Mouse (Mus musculus) erythroblast, embryonic 14.5 days (primary cell): ENCODE results near the gene Eral1. TPM values are rescaled to one million over a fixed set of nuclear protein-coding genes. Genes with fewer than 3 reads are reported as not detected.

Experiments used
- H3K27me3 ChIP-seq: 2 replicates; pipeline ENCODE4 v1.6.1; 2012; ENCODE audit warnings: inconsistent platforms; ENCODE audit not compliant: control insufficient read depth
- H3K36me3 ChIP-seq: 2 replicates; pipeline ENCODE4 v1.6.1; 2012; ENCODE audit warnings: mild to moderate bottlenecking, inconsistent platforms; ENCODE audit not compliant: control insufficient read depth
- H3K4me1 ChIP-seq: 2 replicates; pipeline ENCODE4 v1.6.1; 2012; ENCODE audit warnings: inconsistent platforms; ENCODE audit not compliant: control insufficient read depth
- H3K4me3 ChIP-seq: replicated peaks from 2 replicates; pipeline ENCODE3; 2012; ENCODE audit warnings: moderate library complexity, mild to moderate bottlenecking, inconsistent platforms
- H3K9me3 ChIP-seq: 2 replicates; pipeline ENCODE4 v1.6.1; 2012; ENCODE audit warnings: low read length, inconsistent platforms, mixed read lengths; ENCODE audit not compliant: control insufficient read depth
- GATA1 ChIP-seq: IDR thresholded peaks from 2 replicates; pipeline ENCODE4 v1.6.1; 2012; ENCODE audit warnings: low read length, inconsistent platforms, mixed read lengths
- TAL1 ChIP-seq: IDR thresholded peaks from 3 replicates; pipeline ENCODE4 v1.6.1; 2012; ENCODE audit warnings: low read length, inconsistent platforms, mixed read lengths
- polyA plus RNA-seq: library from polyadenylated mRNA; stranded (reverse); fragments of >175 nt; gene quantifications from 2 replicates; pipeline ENCODE4 v1.2.3, GENCODE M21; 2012

The Eral1 gene
- polyA plus RNA-seq, result 0.14 and 0.29 TPM in 2 replicates

DNA sequence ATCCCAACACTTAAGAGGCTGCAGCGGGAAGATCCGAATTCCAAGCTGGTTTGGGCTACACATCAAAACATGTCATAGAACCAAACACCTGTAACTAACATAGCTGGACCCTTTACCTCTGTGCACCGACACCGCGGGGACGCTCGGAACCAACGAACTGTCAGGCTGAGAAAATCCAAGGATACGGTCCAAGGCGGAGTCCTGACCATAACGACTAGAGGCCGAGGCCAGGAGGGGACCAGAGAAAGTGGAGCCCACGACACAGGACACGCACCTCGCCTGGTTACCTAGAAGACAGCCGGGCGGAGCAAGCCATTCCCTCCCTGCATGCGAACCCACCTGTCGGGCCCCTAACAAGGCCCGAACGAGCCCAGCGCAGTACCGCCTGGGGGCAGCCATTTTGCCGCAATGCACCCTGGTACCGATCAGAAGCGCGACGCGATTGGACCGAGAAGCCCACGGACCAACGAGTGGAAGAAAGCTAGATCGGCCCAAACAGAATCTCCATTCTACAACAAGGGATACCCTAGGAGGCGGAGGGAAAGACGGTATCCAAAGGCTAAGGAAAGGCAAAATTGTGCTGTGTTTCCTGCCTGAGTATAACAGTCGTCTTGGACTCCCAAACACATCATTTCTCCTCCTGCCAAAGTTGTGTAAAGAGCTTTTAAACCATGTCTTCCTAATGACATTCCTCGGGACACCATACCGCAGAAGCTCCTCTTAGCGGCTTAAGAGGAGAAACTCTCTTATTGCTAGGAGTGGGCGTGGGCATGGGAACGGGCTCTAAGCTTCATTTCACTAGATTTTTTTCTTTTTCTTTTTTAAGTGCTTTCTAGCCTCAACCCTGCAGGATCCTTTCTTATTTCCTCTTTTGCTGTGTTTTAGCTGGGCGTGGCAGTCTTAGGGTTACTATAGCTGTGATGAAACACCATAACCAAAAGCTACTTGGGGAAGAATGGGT lies at the start of gene Eral1:
Gene Eral1 (minus strand): TSS at position 423 of the 961 bp plus-strand sequence.
- H3K9me3 ChIP-seq, result no peaks in the 10 kb centered on the region
- H3K27me3 ChIP-seq, result no peaks in the 10 kb centered on the region
- TF ChIP-seq GATA1 (no peak), TAL1 (no peak)
- H3K36me3 ChIP-seq, result peaks cover 35% of the 10 kb centered on the region
- peaks cover 57% of the 10 kb centered on the region for H3K4me1 ChIP-seq
- H3K4me3 ChIP-seq, result peak within 1 kb of the TSS; percentile 78

DNA sequence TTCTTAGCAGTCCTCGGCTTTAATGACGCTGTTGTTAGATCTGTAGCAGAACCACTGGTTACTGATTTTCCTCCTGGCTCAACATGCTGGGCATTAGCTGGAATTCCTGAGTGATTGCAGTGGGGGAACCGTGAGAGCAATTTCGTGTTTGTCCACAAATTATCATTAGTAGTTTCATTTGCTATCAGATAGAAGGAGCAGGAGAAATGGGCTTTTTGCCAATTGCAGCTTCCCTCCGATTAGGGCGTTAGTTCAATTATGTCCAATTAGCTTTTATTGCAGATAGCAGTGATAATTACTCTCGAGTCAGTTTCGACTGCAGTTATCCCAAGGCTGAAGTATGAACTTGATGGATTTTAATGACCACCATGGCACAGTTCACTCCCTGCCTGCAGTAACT lies 49.3 kb upstream of the Eral1 start:
- no peak for TF ChIP-seq TAL1
- TF ChIP-seq GATA1, result no peak
- Histone ChIP-seq H3K9me3 (no peaks in the 10 kb centered on the region), H3K36me3 (0 out of 2 replicates have a peak, but pooled peaks cover 2% of the 10 kb centered on the region), H3K4me1 (peaks cover 62% of the 10 kb centered on the region), H3K27me3 (no peaks in the 10 kb centered on the region), H3K4me3 (no peak overlapping the region)

DNA sequence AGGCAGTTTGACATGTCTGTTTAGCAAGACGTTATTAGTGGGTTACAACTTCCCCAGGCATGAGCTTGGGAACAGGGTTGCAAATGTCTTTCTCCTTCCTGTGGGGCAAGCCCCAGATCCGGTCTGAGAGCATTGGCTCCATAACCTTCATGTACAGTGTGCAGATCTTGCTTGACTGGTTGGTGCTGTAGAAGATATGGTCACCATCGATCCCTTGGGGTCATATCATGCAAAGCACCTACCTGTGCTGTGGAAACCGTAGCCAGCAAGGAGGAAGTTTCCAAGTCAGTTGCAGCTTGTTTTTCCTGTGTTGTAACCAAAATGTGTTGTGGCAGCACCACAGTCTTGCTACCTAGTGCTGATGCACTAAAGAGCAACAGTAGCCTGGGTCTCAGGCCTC lies 46.6 kb upstream of the Eral1 start:
- Histone ChIP-seq H3K9me3 (no peaks in the 10 kb centered on the region), H3K4me1 (peaks cover 54% of the 10 kb centered on the region), H3K36me3 (0 out of 2 replicates have a peak, but pooled peaks cover 2% of the 10 kb centered on the region), H3K4me3 (no peak overlapping the region), H3K27me3 (no peaks in the 10 kb centered on the region)
- TF ChIP-seq GATA1 (no peak), TAL1 (no peak)

DNA sequence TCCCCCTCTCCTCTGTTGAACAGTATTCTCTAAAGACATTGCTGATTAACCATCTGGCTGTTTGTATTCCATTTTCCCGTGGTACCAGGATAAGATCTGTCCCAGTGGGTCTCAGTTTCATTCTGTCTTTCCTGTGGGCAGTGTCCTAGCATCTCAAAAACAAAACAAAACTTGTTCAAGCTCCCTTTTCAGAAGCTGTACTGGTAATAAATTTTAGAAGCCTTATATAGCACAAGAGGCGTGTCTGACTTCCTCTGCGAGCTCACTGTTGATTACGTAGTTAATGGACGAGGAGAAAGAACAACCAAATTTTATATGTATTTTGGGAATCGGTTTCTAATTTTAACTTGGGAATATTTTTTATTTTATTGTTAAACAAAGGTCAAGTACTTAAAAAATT lies 45.5 kb upstream of the Eral1 start:
- H3K36me3 ChIP-seq, result 0 out of 2 replicates have a peak, but pooled peaks cover 2% of the 10 kb centered on the region
- TF ChIP-seq TAL1 (no peak), GATA1 (no peak)
- H3K4me1 ChIP-seq, result peaks cover 52% of the 10 kb centered on the region
- no peaks in the 10 kb centered on the region for H3K27me3 ChIP-seq
- peak overlapping the region; percentile 40 for H3K4me3 ChIP-seq
- no peaks in the 10 kb centered on the region for H3K9me3 ChIP-seq

DNA sequence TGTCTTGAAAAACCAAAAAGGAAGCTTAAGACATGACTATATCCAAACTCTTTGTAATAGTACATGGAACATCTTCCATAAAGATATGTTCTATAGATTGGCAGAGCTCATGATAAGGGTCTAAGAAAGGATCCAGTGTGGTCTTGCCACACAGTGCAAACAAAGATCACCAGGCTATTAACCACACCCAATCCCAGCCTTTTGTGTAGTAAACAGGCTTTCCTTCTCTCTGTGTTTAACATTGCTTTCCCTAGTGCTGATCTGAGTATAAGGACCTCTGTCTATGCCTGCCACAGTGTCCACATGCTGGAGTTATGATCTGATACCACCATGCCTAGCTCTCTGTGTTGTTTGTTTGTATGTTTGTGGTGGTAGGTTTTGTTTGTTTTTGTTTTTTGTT lies 43.6 kb upstream of the Eral1 start:
- no peak overlapping the region for H3K4me3 ChIP-seq
- peaks cover 2% of the 10 kb centered on the region; the same call in 1 of the 2 replicates for H3K36me3 ChIP-seq
- H3K9me3 ChIP-seq, result no peaks in the 10 kb centered on the region
- peaks cover 60% of the 10 kb centered on the region for H3K4me1 ChIP-seq
- TF ChIP-seq TAL1 (no peak), GATA1 (no peak)
- H3K27me3 ChIP-seq, result no peaks in the 10 kb centered on the region

DNA sequence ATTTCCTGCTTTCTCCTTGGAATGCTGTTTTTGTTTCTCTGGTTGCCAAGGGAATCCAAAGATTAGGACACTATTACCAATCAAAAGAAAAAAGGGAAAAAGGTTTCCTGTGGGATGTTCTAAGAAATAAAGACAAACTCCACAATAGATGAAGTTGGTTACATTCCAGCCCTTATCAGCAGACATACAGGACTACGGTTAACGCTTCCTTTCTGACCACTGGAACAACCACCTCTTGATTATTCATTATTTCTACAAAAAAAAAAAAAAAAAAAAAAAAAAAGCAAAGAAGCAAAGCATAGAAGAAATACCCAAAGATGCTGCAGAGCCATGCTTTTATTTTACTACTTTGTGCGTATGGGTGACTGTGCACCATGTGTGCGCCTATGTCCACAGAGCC lies 42.6 kb upstream of the Eral1 start:
- Histone ChIP-seq H3K9me3 (no peaks in the 10 kb centered on the region), H3K4me1 (peaks cover 66% of the 10 kb centered on the region), H3K27me3 (no peaks in the 10 kb centered on the region), H3K36me3 (peaks cover 2% of the 10 kb centered on the region; the same call in 1 of the 2 replicates), H3K4me3 (no peak overlapping the region)
- no peak for TF ChIP-seq GATA1
- TF ChIP-seq TAL1, result no peak; the same call in 2 of the 3 replicates

DNA sequence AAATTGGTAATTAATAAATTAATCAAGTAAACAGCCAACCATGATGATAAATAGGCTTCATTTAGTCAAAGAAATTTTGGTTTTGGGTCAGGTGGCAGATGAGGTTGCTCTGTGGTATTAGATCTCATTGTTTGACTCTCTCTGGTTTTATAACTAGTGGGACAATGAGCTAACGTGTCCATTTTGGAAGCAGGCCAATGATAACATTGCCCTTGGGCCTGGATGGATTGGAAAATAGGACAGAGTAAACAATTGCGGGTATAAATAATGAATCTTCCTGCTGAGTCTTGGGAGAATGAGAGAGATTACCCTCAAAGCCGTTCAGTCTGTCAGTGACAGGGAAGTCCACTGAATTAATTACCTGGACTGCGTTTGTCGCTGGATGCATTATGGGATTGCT lies 41.0 kb upstream of the Eral1 start:
- H3K4me1 ChIP-seq, result peaks cover 66% of the 10 kb centered on the region
- H3K9me3 ChIP-seq, result no peaks in the 10 kb centered on the region
- no peaks in the 10 kb centered on the region for H3K27me3 ChIP-seq
- no peak overlapping the region for H3K4me3 ChIP-seq
- no peaks in the 10 kb centered on the region; the same call in 1 of the 2 replicates for H3K36me3 ChIP-seq
- TF ChIP-seq GATA1 (no peak), TAL1 (no peak)

DNA sequence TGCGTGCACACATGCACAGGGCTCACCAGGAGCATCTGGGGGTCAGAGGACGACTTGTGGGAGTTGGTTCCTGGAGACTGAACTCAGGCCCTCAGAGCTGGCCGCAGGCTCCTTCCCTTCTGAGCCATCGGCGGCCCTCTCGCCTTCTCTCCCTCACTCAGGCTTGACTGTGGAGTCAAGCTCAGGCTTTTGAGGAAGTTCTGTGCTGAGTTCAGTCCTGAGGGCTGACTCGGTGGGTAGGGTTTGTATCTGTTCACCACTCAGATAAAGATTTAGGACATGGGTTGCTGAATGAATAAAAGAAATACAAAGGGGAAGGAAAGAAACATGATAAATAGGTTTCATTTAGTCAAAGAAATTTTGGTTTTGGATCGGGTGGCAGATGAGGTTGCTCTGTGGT lies 39.7 kb upstream of the Eral1 start:
- no peak for TF ChIP-seq GATA1
- no peak for TF ChIP-seq TAL1
- H3K36me3 ChIP-seq, result no peaks in the 10 kb centered on the region; the same call in 1 of the 2 replicates
- no peaks in the 10 kb centered on the region for H3K27me3 ChIP-seq
- peaks cover 67% of the 10 kb centered on the region for H3K4me1 ChIP-seq
- H3K9me3 ChIP-seq, result no peaks in the 10 kb centered on the region
- no peak overlapping the region for H3K4me3 ChIP-seq

DNA sequence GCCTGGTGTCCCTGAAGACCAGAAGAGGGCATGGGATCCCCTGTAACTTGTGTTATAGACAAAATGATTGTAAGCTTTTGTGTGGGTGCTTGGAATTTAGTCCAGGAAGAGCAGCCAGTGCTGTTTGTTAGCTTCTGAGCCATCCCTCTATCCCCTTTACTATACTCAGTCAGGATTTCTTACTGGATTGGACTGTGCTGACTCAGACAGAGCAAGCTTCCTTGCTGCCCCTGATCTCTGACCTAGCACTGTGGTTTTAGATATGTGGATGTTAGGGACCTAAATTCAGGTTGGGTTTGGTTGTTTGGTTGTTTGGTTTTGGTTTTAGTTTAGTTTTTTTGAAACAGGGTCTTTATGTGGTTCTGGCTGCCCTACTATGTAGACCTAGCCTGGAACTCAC lies 38.3 kb upstream of the Eral1 start:
- no peak for TF ChIP-seq GATA1
- no peak for TF ChIP-seq TAL1
- Histone ChIP-seq H3K27me3 (no peaks in the 10 kb centered on the region), H3K36me3 (no peaks in the 10 kb centered on the region; the same call in 1 of the 2 replicates), H3K9me3 (no peaks in the 10 kb centered on the region), H3K4me3 (no peak overlapping the region), H3K4me1 (peaks cover 67% of the 10 kb centered on the region)
